Mouse (Mus musculus) lung, postnatal 0 days (tissue): ENCODE data around the gene Ccdc137.

Source experiments
- CTCF ChIP-seq: IDR thresholded peaks from 2 replicates; pipeline ENCODE4 v1.5.1; 2016; ENCODE audit warnings: antibody characterized with exemption, mild to moderate bottlenecking
- EP300 ChIP-seq: IDR thresholded peaks from 2 replicates; pipeline ENCODE4 v1.6.1; 2016; ENCODE audit warnings: antibody characterized with exemption, mild to moderate bottlenecking, control low read depth

DNA sequence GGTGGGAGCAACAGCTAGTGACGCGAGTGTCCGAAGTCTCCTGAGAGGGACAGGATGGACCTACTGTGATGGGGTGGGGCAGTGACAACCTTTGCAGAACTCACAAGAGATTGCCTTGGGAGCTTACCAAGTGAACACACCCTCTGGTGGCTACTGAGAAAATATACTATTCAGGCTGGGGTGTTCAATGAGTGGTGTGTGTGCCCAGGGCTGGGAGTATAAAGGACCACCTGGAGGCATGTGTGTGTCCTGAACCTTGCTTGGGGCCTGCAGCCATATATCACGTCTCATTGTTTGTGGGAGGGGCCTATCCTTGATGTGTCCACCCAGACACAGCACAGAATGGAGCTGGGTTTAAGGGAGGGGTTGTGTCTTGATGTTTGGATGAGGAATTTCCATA lies 30.6 kb downstream of the Ccdc137 start:
- TF ChIP-seq CTCF: no peak
- no peak for TF ChIP-seq EP300
